Mouse (Mus musculus): ENCODE data around the gene Zfp975.
"Not testable (repeated sequence)": the region's sequence is repeated elsewhere in the genome, so short reads cannot be mapped to it uniquely, and the experiment has no call there.

Zfp975 gene

GRCm38 (mm10) chr7:42692362-42693158 is at the start of gene Zfp975:
Zfp975 (minus strand) TSS chr7:42692742.
- DNase-seq (ENCODE audit: low spot score): peak; percentile 83

GRCm38 (mm10) chr7:42738536-42739210 is 46.1 kb upstream of the Zfp975 start:
- DNase-seq (ENCODE audit: low spot score): peak; percentile 14

- not testable (repeated sequence) for DNase-seq (ENCODE audit: low spot score)
Observed at GRCm38 (mm10) chr7:42726917-42727316, 34.4 kb upstream of the Zfp975 start, which contains the start of gene Gm17067. Gm17067 (minus strand) TSS chr7:42727017.

GRCm38 (mm10) chr7:42693251-42693650 is 709 bp upstream of the Zfp975 start:
- not testable (repeated sequence) for DNase-seq (ENCODE audit: low spot score)

- not testable (repeated sequence) for DNase-seq (ENCODE audit: low spot score)
Observed at GRCm38 (mm10) chr7:42680081-42680480, 12.5 kb downstream of the Zfp975 start.

- DNase-seq (ENCODE audit: low spot score): not testable (repeated sequence)
Observed at GRCm38 (mm10) chr7:42679646-42680045, 12.9 kb downstream of the Zfp975 start.

- DNase-seq (ENCODE audit: low spot score): peak; percentile 10
Observed at GRCm38 (mm10) chr7:42660140-42660539, 32.4 kb downstream of the Zfp975 start.

GRCm38 (mm10) chr7:42655211-42655610 is 37.3 kb downstream of the Zfp975 start:
- DNase-seq (ENCODE audit: low spot score): not testable (repeated sequence)

- not testable (repeated sequence) for DNase-seq (ENCODE audit: low spot score)
Observed at GRCm38 (mm10) chr7:42643120-42643620, 49.4 kb downstream of the Zfp975 start.

GRCm38 (mm10) chr7:42642152-42643115 is 50.1 kb downstream of the Zfp975 start, which contains the start of gene Zfp976:
Zfp976 (minus strand) TSS chr7:42642588.
- peak; percentile 77 for DNase-seq (ENCODE audit: low spot score)

- DNase-seq (ENCODE audit: low spot score): not testable (repeated sequence)
Observed at GRCm38 (mm10) chr7:42631031-42631430, 61.5 kb downstream of the Zfp975 start.
